Mouse (Mus musculus) C2C12 (cell line): Measurements from ENCODE around the gene Gm20388.

Experiments used
- CEBPB ChIP-seq: IDR thresholded peaks from one replicate; pipeline ENCODE4 v1.6.1; 2011; ENCODE audit warnings: low read depth, mild to moderate bottlenecking, control low read depth, moderate library complexity
- CTCF ChIP-seq: IDR thresholded peaks from one replicate; pipeline ENCODE4 v1.5.1; 2011; ENCODE audit not compliant: control insufficient read depth, insufficient read depth, insufficient read length
- FOSL1 ChIP-seq: IDR thresholded peaks from one replicate; pipeline ENCODE4 v1.8.0; 2011; ENCODE audit warnings: mild to moderate bottlenecking, low read length; ENCODE audit not compliant: poor library complexity, insufficient read depth, severe bottlenecking
- MAX ChIP-seq: IDR thresholded peaks from one replicate; pipeline ENCODE4 v1.6.1; 2011; ENCODE audit warnings: mild to moderate bottlenecking, control low read depth
- MYOD1 ChIP-seq: IDR thresholded peaks from one replicate; pipeline ENCODE4 v1.6.1; 2011; ENCODE audit warnings: low read depth; ENCODE audit not compliant: control insufficient read depth, insufficient read length
- USF1 ChIP-seq: IDR thresholded peaks from one replicate; pipeline ENCODE4 v1.6.1; 2011; ENCODE audit warnings: low read depth, mild to moderate bottlenecking, control low read depth, moderate library complexity

DNA sequence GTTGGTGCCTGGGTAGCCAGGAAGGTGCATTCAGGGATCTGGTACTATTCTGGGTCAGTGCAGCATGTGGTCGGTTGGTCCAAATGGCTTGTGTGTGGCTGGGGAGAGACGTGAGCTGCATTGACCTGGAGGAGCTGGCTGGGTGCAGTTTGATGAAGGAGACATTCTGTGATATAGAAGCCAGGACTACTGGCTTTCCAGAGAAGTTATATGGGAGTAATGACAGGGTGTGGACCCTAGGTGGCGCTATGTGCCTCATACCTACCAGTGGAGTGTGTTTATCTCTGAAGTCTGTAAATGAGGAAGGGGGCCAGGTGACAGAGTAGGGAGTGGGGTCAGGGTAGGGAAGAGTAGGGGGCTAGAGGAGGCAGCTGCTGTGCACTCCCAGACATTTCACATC lies 1839.9 kb downstream of the Gm20388 start:
- no peak for TF ChIP-seq CTCF
- no peak for TF ChIP-seq USF1
- TF ChIP-seq CEBPB: no peak
- no peak for TF ChIP-seq FOSL1
- no peak for TF ChIP-seq MAX
- TF ChIP-seq MYOD1: no peak
